Mouse (Mus musculus): ENCODE measurements around the gene Slco2a1.

DNA sequence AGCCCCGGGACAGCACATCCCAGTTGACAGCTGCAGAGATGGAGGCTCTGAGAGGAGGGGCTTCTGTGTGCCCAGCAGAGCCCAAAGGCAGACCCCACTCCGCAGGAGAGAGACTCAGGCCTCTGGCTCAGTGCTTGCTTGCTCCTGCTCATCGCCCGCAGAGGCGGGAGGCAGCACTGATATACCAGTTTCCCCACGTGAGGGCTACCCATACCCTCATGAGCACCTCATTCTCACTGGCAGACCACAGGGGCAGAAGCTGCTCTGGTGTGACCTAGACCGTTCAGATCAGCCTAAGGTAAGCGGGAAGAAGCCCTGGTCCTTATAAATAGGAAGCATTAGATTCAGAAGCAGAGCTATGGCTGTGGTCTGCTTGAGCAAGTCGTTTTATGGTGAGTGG, 131.3 kb downstream of the Slco2a1 start:
- TF ChIP-seq CTCF (IDR thresholded peaks at IDR 0.05; ENCODE audit: control insufficient read depth, insufficient read depth, insufficient replicate concordance, low read depth, low read length) (no peak), POLR2A (IDR thresholded peaks at IDR 0.05; ENCODE audit: control insufficient read depth, low read depth, low read length) (no peak)
